Mouse (Mus musculus) left cerebral cortex, adult 8-10 months (tissue): ENCODE measurements at regions not wholly inside any gene's neighbourhood (a gene's known extent, or its start where the extent isn't known, plus 50 kb on each side); places are given as distances from the start of the nearest gene placed in this dataset.

Experiments used
- DNase-seq, 2 experiments: peaks; one replicate each; pipeline ENCODE4 v3.0.0; 2022; ENCODE audit warnings: low spot score in 2 of 2

- DNase-seq, result no peak
Observed at GRCm38 (mm10) chr11:31819964-31820363, 52.0 kb upstream of the Cpeb4 start.

- DNase-seq, result no peak
Observed at GRCm38 (mm10) chr11:31821479-31822411, 50.3 kb upstream of the Cpeb4 start.
